Mouse (Mus musculus) midbrain, embryonic 11.5 days (tissue): Measurements from ENCODE around the gene Fam222a. TPM values are rescaled to one million over a fixed set of nuclear protein-coding genes. Genes with fewer than 3 reads are reported as not detected.
A peak's percentile ranks its signal among the peaks of the same experiment; 100 is the strongest.

ENCODE experiments used
- ATAC-seq: fragments of 200-750 bp; cut with Nextera tagmentation; 2 replicates; pipeline ENCODE4 v1.8.0; 2017; ENCODE audit warnings: moderate TSS enrichment, moderate library complexity; ENCODE audit not compliant: low FRiP score
- DNase-seq: peaks from one replicate; pipeline ENCODE4 v3.0.0; 2015; ENCODE audit warnings: low spot score; ENCODE audit errors: missing footprints
- H3K27ac ChIP-seq: fragments of 300-500 bp; sonication (generic); 2 replicates; pipeline ENCODE4 v1.5.1; 2014; ENCODE audit warnings: low read depth, low read length
- H3K27me3 ChIP-seq: fragments of 300-500 bp; sonication (generic); 2 replicates; pipeline ENCODE4 v1.6.1; 2014; ENCODE audit warnings: mild to moderate bottlenecking, low read length, moderate library complexity, mixed read lengths; ENCODE audit not compliant: control insufficient read depth, insufficient read depth
- H3K36me3 ChIP-seq: fragments of 300-500 bp; sonication (generic); 2 replicates; pipeline ENCODE4 v1.6.1; 2014; ENCODE audit warnings: mild to moderate bottlenecking, low read length, moderate library complexity, mixed read lengths; ENCODE audit not compliant: control insufficient read depth, insufficient read depth
- H3K4me1 ChIP-seq: fragments of 300-500 bp; sonication (generic); 2 replicates; pipeline ENCODE4 v1.6.1; 2014; ENCODE audit warnings: low read length; ENCODE audit not compliant: control insufficient read depth, insufficient read depth
- H3K4me2 ChIP-seq: fragments of 300-500 bp; sonication (generic); 2 replicates; pipeline ENCODE4 v1.6.1; 2014; ENCODE audit warnings: mild to moderate bottlenecking, moderate library complexity
- H3K4me3 ChIP-seq: fragments of 300-500 bp; sonication (generic); 2 replicates; pipeline ENCODE4 v1.5.1; 2014; ENCODE audit warnings: low read depth, low read length
- H3K9ac ChIP-seq: fragments of 300-500 bp; sonication (generic); 2 replicates; pipeline ENCODE4 v1.6.1; 2014; ENCODE audit warnings: low read length
- H3K9me3 ChIP-seq: fragments of 300-500 bp; sonication (generic); 2 replicates; pipeline ENCODE4 v1.6.1; 2016; ENCODE audit warnings: low read length; ENCODE audit not compliant: control insufficient read depth
- WGBS: fragments of 180-500 bp; shearing (Covaris S2); extraction: QIAGEN DNeasy Blood & Tissue Kit; methylation state at CpG from one replicate; pipeline ENCODE4 v1.1.7; 2014; 5-methylcytosine and 5-hydroxymethylcytosine counted together
- polyA plus RNA-seq: library from polyadenylated mRNA; unstranded; fragments of >200 nt; fragmentation: Nextera tagmentation; extraction: Ambion mirVana; gene quantifications from 2 replicates; pipeline ENCODE4 v1.2.1, GENCODE M21; 2014

Gene Fam222a
- polyA plus RNA-seq, 1 experiment from 2014 or later: 6.7 TPM

DNA sequence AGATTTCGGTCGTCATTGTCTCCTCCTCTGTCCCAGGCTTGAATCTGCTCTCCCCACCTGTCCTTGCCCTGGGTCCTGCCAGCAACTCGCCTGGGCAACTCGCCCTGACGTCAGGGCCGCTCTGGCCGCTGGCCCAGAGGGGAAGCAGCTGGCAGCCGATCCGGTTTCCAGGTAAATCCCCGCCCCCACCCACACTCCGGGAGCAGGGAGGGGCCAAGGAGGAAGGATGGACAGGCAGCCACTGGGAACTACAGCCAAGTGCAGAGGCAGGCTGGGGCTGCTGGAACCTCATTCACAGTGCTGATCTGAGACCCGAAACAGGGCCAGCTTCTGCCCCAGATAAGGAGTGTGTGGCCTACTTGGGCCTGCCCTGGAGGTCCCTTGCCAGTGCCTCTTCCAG lies 2.5 kb upstream of the Fam222a start:
- Histone ChIP-seq H3K4me1 (peaks cover 20% of the 10 kb centered on the region), H3K9me3 (peaks cover 5% of the 10 kb centered on the region; the same call in 1 of the 2 replicates), H3K27me3 (peaks cover 9% of the 10 kb centered on the region; the same call in 1 of the 2 replicates), H3K9ac (0 out of 2 replicates have a peak overlapping the region, but pooled peaks have one; percentile 24), H3K4me2 (no peak overlapping the region), H3K4me3 (no peak overlapping the region), H3K27ac (no peak overlapping the region), H3K36me3 (no peaks in the 10 kb centered on the region)
- DNase-seq (no peak), ATAC-seq (no peak)
- WGBS: 12% methylated on average over 12 of the region's 12 CpGs

DNA sequence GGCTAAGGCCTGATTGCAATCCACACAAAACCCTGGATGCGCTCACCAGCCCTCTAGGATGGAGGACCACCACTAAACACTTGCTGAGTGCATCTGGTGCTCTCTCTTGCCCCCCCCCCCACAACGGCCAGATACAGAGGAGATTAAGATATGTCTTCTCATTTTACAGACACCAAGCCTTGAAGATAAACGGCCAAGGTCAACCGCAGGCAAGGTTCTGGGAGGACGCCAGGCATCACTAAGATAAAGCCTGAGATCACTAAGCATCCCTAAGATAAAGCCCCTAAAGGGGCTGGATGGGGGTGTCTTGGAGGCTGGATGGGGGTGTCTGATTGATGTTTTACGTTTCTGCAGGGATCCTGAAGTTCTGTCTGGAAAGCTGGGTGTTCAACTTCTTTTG lies 2.1 kb upstream of the Fam222a start:
- DNase-seq: no peak
- Histone ChIP-seq H3K4me3 (no peak overlapping the region), H3K36me3 (no peaks in the 10 kb centered on the region), H3K27ac (no peak overlapping the region), H3K9ac (no peak overlapping the region), H3K4me2 (no peak overlapping the region), H3K4me1 (peaks cover 21% of the 10 kb centered on the region), H3K27me3 (peaks cover 9% of the 10 kb centered on the region; the same call in 1 of the 2 replicates), H3K9me3 (peaks cover 5% of the 10 kb centered on the region; the same call in 1 of the 2 replicates)
- 78% methylated on average over 6 of the region's 6 CpGs for WGBS
- no peak for ATAC-seq

DNA sequence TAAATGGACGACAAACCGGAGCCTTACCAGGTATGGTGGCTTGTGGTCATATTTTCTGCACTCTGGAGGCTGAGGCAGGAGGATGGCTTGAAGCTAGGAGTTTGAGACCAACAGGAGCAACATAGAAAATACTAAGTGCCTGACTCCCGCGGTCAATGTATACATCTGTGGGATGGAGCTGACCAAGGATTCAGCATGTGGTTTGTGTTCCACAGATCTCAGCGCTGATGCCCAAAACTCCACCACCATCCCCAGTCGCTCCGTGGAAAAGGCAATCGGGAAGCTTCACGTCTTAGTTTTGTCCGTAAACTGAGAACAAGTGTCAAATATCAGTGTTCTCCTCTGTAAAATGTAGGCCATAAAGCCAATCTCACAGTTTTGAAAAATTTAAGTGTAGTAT lies 1.4 kb upstream of the Fam222a start:
- whole genome bisulfite sequencing: 87% methylated on average over 10 of the region's 10 CpGs
- DNase-seq (no peak), ATAC-seq (no peak)
- H3K9me3 ChIP-seq: peaks cover 5% of the 10 kb centered on the region; the same call in 1 of the 2 replicates
- no peaks in the 10 kb centered on the region for H3K36me3 ChIP-seq
- H3K9ac ChIP-seq: no peak overlapping the region
- no peak overlapping the region for H3K4me3 ChIP-seq
- no peak overlapping the region for H3K4me2 ChIP-seq
- H3K4me1 ChIP-seq: peaks cover 27% of the 10 kb centered on the region
- H3K27me3 ChIP-seq: peaks cover 9% of the 10 kb centered on the region; the same call in 1 of the 2 replicates
- H3K27ac ChIP-seq: no peak overlapping the region

DNA sequence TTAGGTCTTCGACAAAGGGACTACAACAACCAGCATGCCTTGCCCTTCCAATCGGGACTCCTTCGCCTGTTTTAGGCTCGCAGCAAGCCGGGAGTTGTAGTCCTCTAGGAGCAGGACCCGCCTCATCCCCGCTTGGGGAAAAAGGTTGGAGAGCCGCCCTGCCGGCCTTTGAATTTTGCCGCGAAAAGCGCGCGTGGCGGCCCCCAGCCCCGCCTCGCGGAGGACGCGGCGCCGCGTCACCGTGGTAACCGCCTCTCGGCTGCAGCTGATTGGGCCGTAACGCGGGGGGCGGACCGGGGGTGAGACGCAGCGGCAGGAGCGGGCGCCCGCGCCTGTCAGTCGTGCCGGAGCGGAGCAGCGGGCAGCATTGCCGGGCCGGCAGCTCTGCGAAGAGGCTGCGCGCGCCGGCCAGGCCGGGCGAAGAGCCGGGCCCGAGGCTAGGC lies 720 bp upstream of the Fam222a start:
- under 1% methylated on average over 43 of the region's 52 CpGs for WGBS
- peaks cover 5% of the 10 kb centered on the region; the same call in 1 of the 2 replicates for H3K9me3 ChIP-seq
- H3K9ac ChIP-seq: peak overlapping the region; percentile 87
- H3K36me3 ChIP-seq: no peaks in the 10 kb centered on the region
- peak overlapping the region; percentile 91 for H3K27ac ChIP-seq
- H3K27me3 ChIP-seq: peaks cover 9% of the 10 kb centered on the region; the same call in 1 of the 2 replicates
- peak overlapping the region; percentile 94 for H3K4me2 ChIP-seq
- DNase-seq: peak; percentile 99
- peak overlapping the region; percentile 75 for H3K4me3 ChIP-seq
- peak; percentile 89 for ATAC-seq
- H3K4me1 ChIP-seq: peaks cover 32% of the 10 kb centered on the region

DNA sequence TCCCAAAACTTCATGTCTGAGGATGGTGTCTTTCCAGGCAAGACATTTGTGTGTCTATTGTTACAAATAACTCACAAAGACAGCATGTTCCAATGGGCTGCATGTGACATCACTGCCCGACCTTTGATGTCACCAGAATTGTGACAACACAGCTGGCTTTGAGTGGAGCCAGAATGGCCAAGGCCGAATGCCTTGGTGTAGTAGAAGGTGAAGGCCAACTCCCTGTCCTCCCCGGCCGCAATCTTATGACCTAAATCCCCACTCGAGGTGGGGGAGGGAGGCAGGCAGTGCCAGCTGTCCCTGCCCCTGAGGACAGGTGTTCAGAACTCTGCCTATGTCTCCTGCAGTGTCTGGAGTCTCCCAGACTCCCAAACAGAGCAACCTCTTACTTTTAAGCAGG lies 1.0 kb downstream of the Fam222a start:
- ATAC-seq (no peak), DNase-seq (no peak)
- Histone ChIP-seq H3K9ac (peak overlapping the region; percentile 87), H3K36me3 (no peaks in the 10 kb centered on the region), H3K4me1 (peaks cover 49% of the 10 kb centered on the region), H3K27me3 (peaks cover 9% of the 10 kb centered on the region; the same call in 1 of the 2 replicates), H3K4me3 (peak overlapping the region; percentile 75), H3K4me2 (peak overlapping the region; percentile 94), H3K27ac (no peak overlapping the region), H3K9me3 (no peaks in the 10 kb centered on the region)
- WGBS: 22% methylated on average over 5 of the region's 5 CpGs

DNA sequence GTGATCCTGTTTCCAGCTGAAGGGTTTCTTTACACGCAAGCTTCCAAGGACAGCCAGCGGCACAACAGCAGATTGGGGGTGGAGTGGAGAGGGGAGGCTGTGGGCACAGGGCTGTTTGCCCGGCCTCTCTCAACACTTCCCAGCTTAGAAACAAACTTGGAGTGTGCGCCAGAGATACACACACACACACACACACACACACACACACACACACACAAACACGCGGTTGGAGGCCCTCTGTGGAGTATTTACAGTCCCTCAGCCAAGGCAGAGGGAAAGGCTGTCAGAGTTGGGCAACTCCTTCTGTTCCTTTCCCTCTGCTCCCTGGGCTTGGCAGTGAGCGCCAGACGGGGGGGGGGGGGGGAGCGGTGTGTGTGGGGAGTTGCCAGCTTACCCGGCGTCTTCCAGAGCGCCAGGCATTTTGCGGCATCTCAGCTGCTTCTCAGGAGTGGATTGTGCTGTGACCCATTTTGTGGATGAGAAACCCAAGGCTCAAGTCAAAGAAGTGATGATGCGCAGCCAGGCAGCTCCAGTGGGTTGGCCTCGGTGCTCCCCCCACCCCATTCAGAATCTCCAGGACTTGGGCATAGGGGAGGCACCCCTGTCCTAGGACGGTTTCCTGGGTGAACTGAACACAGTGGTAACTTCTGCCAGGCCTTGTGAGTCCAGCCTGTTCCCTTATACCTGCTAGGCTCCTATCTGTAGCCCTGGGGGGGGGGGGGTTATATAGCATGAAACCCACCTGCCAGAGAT lies 2.3 kb downstream of the Fam222a start:
- Histone ChIP-seq H3K36me3 (no peaks in the 10 kb centered on the region), H3K4me2 (peak overlapping the region; percentile 94), H3K9ac (peak overlapping the region; percentile 42; the same call in 1 of the 2 replicates), H3K4me1 (peaks cover 59% of the 10 kb centered on the region), H3K9me3 (no peaks in the 10 kb centered on the region), H3K27me3 (peaks cover 9% of the 10 kb centered on the region; the same call in 1 of the 2 replicates), H3K27ac (no peak overlapping the region), H3K4me3 (peak overlapping the region; percentile 75)
- DNase-seq (no peak), ATAC-seq (no peak)
- WGBS: 34% methylated on average over 12 of the region's 16 CpGs

DNA sequence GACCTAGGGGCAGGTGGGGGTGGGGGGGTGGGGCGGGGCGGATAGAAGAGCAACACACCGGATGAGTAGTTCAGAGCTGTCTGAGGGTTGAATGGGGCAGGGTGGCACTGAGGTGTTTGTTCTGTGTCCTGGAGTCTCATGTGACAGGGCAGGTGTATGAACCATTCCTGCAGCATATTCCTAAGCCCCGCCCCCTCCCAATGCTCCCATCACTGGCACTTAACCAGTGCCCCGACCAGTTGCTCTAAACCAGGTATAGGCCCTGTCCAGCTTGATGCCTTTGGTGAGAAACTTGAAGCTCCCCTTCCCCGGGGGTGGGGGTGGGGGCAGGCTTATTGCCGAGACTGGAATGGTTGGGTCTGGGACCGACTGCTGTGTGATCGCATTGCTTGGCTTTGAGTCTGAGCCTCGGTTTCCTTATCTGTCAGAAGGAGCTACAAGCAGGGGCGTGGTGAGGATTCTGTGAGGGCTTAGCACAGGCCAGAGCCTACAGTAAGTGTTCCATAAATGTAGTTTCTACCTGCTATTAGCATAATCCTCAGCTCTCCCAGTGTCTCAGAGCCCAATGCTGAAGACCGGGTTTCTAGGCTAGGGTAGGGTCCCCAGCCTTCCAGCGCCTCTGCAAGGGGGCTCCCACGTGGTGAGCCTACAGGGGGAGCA lies 3.1 kb downstream of the Fam222a start:
- under 1% methylated on average over 14 of the region's 14 CpGs for WGBS
- H3K4me2 ChIP-seq: peak overlapping the region; percentile 59
- peaks cover 65% of the 10 kb centered on the region for H3K4me1 ChIP-seq
- peaks cover 12% of the 10 kb centered on the region for H3K27me3 ChIP-seq
- H3K9me3 ChIP-seq: no peaks in the 10 kb centered on the region
- DNase-seq (no peak), ATAC-seq (no peak)
- H3K4me3 ChIP-seq: peak overlapping the region; percentile 33
- H3K36me3 ChIP-seq: no peaks in the 10 kb centered on the region
- peak overlapping the region; percentile 70 for H3K27ac ChIP-seq
- H3K9ac ChIP-seq: peak overlapping the region; percentile 47

DNA sequence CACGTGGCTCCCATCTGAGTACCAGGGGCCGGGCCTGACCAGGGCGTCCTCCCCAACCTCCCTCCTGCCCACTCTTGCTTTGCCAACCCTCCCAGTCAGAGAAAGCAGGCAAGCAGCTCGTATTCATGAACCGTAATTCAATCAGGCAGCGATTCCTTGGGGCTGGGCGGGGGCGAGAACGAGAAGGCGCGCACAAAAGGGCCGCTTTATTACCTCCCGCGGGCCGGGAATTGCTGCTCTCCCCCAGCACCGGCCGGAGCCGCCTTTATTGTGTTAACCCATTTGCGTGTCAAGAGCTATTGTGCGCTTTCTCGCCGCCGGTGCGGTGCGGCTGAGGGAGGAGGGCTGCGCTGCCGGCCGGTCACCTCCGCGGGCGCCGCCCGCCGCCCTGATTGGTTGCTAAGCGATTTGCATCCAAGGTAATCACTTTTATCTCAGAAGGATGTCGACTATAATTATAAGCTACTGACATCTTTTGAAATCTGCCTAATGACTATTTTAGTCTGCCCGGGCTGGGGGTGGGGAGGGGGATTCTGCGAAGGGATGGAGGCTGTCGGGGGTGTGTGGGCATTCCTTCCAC lies 3.7 kb downstream of the Fam222a start:
- ATAC-seq: peak; percentile 35
- H3K27me3 ChIP-seq: peaks cover 13% of the 10 kb centered on the region
- H3K9me3 ChIP-seq: no peaks in the 10 kb centered on the region
- H3K4me2 ChIP-seq: peak overlapping the region; percentile 59
- peak overlapping the region; percentile 70 for H3K27ac ChIP-seq
- H3K36me3 ChIP-seq: no peaks in the 10 kb centered on the region
- H3K9ac ChIP-seq: peak overlapping the region; percentile 47
- peak; percentile 97 for DNase-seq
- WGBS: 1% methylated on average over 39 of the region's 39 CpGs
- H3K4me1 ChIP-seq: peaks cover 70% of the 10 kb centered on the region
- peak overlapping the region; percentile 33 for H3K4me3 ChIP-seq
